Mouse (Mus musculus) cerebellum, adult 2 months (tissue): ENCODE measurements around the gene Pax1.

Source experiments
- CTCF ChIP-seq: fragments of 200-500 bp; IDR thresholded peaks from 2 replicates; pipeline ENCODE4 v1.5.1; 2011; ENCODE audit warnings: low read depth, mild to moderate bottlenecking, control low read depth, low read length, moderate library complexity, borderline replicate concordance; ENCODE audit not compliant: insufficient read depth
- POLR2A ChIP-seq: fragments of 200-500 bp; IDR thresholded peaks from 2 replicates; pipeline ENCODE4 v1.6.1; 2011; ENCODE audit warnings: low read length, control low read depth, borderline replicate concordance; ENCODE audit not compliant: insufficient read depth

DNA sequence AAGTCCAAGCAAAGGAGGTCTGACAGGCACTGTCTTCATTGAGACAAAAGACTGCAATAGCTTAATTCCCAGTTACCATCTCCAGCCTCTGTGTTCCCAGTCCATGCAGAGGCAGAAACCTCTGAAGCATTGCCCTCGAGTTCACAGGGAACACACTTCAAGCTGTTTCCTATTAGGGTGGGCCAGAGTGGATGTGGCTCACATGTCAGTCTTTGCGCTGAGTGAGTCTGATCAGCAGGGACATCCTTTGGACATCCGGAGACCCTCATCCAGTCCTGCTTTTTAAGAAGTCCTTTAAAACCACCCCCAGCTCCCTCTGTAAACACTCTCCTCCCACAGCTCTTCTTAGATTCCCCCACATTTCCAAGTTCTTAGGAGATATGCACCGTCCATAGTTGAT, 2.0 kb upstream of the Pax1 start:
- TF ChIP-seq CTCF (no peak), POLR2A (no peak)
